Mouse (Mus musculus): ENCODE results near the gene Mapk8ip2.
A peak's percentile ranks its signal among the peaks of the same experiment; 100 is the strongest.

Gene Mapk8ip2

GRCm38 (mm10) chr15:89452906-89453864 lies 528 bp upstream of the Mapk8ip2 start:
- peak; percentile 86 for DNase-seq (ENCODE audit: low read depth, low spot score)

GRCm38 (mm10) chr15:89454857-89455256 lies 1.1 kb downstream of the Mapk8ip2 start:
- DNase-seq (ENCODE audit: low read depth, low spot score): no peak

- no peak for DNase-seq (ENCODE audit: low read depth, low spot score)
Observed at GRCm38 (mm10) chr15:89455642-89456041, 1.9 kb downstream of the Mapk8ip2 start.

GRCm38 (mm10) chr15:89458942-89459341 lies 5.2 kb downstream of the Mapk8ip2 start:
- no peak for DNase-seq (ENCODE audit: low read depth, low spot score)

GRCm38 (mm10) chr15:89459821-89460220 lies 6.1 kb downstream of the Mapk8ip2 start:
- DNase-seq (ENCODE audit: low read depth, low spot score): no peak

GRCm38 (mm10) chr15:89460298-89460697 lies 6.6 kb downstream of the Mapk8ip2 start:
- DNase-seq (ENCODE audit: low read depth, low spot score): peak; percentile 57

- no peak for DNase-seq (ENCODE audit: low read depth, low spot score)
Observed at GRCm38 (mm10) chr15:89461321-89461720, 7.6 kb downstream of the Mapk8ip2 start.

- no peak for DNase-seq (ENCODE audit: low read depth, low spot score)
Observed at GRCm38 (mm10) chr15:89462176-89462575, 8.5 kb downstream of the Mapk8ip2 start.

GRCm38 (mm10) chr15:89463334-89464235 lies 9.9 kb downstream of the Mapk8ip2 start:
- peak; percentile 47 for DNase-seq (ENCODE audit: low read depth, low spot score)

GRCm38 (mm10) chr15:89465052-89465451 lies 11.3 kb downstream of the Mapk8ip2 start:
- peak; percentile 76 for DNase-seq (ENCODE audit: low read depth, low spot score)

- DNase-seq (ENCODE audit: low read depth, low spot score): peak; percentile 75
Observed at GRCm38 (mm10) chr15:89468577-89468976, 14.9 kb downstream of the Mapk8ip2 start.

GRCm38 (mm10) chr15:89471476-89471875 lies 17.8 kb downstream of the Mapk8ip2 start:
- DNase-seq (ENCODE audit: low read depth, low spot score): no peak

- no peak for DNase-seq (ENCODE audit: low read depth, low spot score)
Observed at GRCm38 (mm10) chr15:89473370-89473769, 19.7 kb downstream of the Mapk8ip2 start.

- no peak for DNase-seq (ENCODE audit: low read depth, low spot score)
Observed at GRCm38 (mm10) chr15:89473921-89474320, 20.2 kb downstream of the Mapk8ip2 start.

GRCm38 (mm10) chr15:89474596-89475292 lies 21.0 kb downstream of the Mapk8ip2 start:
- no peak for DNase-seq (ENCODE audit: low read depth, low spot score)

GRCm38 (mm10) chr15:89475293-89475600 lies 21.5 kb downstream of the Mapk8ip2 start:
- no peak for DNase-seq (ENCODE audit: low read depth, low spot score)

GRCm38 (mm10) chr15:89475611-89476474 lies 22.1 kb downstream of the Mapk8ip2 start:
- DNase-seq (ENCODE audit: low read depth, low spot score): peak; percentile 95

GRCm38 (mm10) chr15:89476475-89476815 lies 22.7 kb downstream of the Mapk8ip2 start:
- DNase-seq (ENCODE audit: low read depth, low spot score): no peak

- DNase-seq (ENCODE audit: low read depth, low spot score): no peak
Observed at GRCm38 (mm10) chr15:89477091-89477491, 23.4 kb downstream of the Mapk8ip2 start, which contains the start of gene Arsa. TSS of gene Arsa (minus strand) at chr15:89477425.

- DNase-seq (ENCODE audit: low read depth, low spot score): peak; percentile 88
Observed at GRCm38 (mm10) chr15:89477806-89478205, 24.1 kb downstream of the Mapk8ip2 start.

- DNase-seq (ENCODE audit: low read depth, low spot score): no peak
Observed at GRCm38 (mm10) chr15:89478622-89479021, 24.9 kb downstream of the Mapk8ip2 start.
